Mouse (Mus musculus) thymus, postnatal 36 days (tissue): Measurements from ENCODE around the gene Gpr146.

Experiments
- DNase-seq, 2 experiments: peaks; one replicate each; pipeline ENCODE4 v3.0.0; 2022; ENCODE audit warnings: mixed read lengths in 2 of 2

Gene Gpr146

GRCm38 (mm10) chr5:139404801-139405401, 27.4 kb downstream of the Gpr146 start, which contains the start of gene C130050O18Rik:
Gene C130050O18Rik, plus strand, starts transcription at chr5:139405280.
- no peak for DNase-seq

GRCm38 (mm10) chr5:139405478-139405877, 28.0 kb downstream of the Gpr146 start:
- DNase-seq = no peak

DNA sequence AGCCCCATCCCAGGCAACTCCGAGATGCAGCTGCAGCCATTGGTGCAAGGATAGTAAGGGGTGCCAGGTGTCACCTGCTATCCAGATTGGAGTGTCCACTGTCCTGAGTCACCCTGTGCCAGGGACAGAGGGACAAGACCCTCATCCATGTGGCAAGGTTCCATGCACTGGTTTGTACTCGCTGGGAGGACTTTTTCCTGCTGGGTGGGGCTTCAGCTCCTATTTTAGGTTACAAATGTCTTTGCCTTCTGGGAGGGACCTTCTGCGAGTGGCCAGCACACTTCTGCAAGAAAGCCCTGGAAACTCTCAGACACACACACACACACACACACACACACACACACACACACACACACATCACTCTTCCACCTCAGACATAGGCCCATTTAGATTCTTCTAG, 28.5 kb downstream of the Gpr146 start:
- no peak for DNase-seq

DNA sequence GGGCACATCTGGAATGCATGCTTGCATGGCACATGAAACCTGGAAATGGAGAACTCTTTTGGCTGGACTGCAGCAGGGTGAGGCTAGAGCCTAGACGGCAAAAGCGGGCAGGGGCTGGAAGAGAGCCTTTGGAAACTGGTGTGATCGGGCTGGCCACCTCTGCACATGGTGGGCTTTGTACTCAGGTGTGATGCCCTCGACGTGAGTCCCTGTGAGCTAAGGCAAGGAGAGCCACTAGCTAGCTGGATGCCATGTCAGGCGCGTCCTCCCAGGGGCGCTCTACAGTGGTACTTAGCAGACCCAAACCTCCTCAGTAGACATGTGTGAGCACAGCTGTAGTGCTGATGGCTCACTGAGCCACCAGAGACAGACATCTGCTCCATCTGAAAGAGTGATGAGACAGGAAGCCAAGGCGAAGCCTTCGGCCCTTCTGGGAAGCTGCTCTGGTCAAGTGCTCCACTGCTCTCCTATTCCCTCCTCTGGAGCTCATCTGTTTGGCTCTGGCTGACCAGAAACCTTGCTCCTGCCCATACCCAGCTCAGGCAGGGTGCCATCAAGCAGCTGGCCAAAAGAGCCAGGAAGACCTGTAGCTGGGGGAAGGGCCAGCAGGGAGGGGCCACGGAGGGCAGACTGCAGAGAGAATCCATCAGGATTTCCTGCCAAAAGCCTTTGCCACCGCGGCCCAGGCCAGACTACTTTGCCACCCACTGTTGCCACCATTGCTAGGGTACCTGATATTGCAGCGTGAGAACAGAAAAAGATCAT, 29.8 kb downstream of the Gpr146 start:
- no peak for DNase-seq

- no peak for DNase-seq
Observed at GRCm38 (mm10) chr5:139408511-139408910, 31.0 kb downstream of the Gpr146 start.

GRCm38 (mm10) chr5:139409412-139409811, 31.9 kb downstream of the Gpr146 start:
- DNase-seq = no peak

- no peak for DNase-seq
Observed at GRCm38 (mm10) chr5:139410056-139410455, 32.6 kb downstream of the Gpr146 start.

- no peak for DNase-seq
Observed at GRCm38 (mm10) chr5:139411117-139411516, 33.6 kb downstream of the Gpr146 start.

DNA sequence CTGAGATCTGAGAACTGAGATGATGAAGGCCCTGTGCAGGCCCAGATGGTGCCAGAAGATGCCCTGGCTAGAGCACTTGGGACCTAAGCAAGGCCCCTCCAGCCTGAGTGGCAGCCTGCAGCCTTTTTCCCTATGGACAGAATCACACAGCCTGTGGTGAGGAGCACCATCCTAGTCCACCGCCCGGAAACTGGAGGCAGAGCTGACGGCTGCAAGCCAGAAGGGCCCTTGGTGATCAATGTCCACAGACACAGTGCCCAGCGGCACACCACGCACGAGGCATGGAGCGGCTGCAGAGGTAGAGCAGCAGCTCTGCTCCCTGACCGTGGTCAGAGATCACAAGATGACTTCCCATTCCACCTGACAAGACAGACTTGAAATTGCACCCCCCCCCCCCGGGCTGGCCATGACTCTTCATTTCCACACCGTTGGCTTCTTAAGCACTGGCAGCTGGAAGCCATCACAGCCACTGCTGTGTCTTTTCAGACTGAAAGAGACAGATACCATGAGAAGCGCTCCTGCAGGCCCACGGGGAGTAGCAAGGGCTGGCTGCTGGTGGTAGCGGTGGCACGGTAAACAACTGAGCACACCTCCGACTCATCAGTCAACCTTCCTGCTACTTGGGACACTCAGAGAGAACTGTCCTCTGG, 34.3 kb downstream of the Gpr146 start:
- no peak for DNase-seq

GRCm38 (mm10) chr5:139413545-139413944, 36.0 kb downstream of the Gpr146 start:
- no peak for DNase-seq

GRCm38 (mm10) chr5:139415001-139415400, 37.5 kb downstream of the Gpr146 start:
- DNase-seq = no peak

DNA sequence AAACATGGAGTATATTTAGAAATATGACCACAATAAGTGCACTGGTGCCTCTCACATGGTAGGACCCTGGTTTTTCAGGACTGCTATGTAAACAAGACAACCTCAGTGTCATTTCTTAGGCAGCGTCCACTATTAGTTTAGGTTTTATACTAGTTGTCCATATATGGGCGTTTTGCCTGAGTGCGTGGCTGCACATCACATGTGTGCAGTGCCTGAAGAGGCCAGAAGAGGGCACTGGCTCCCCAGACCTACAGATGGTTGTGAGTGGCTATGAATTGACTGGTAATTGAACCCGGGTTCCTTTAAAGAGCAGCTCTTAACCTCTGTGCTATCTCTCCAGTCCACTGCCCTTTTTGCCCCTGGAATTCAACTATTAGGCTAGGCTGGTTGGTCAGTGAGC, 39.4 kb downstream of the Gpr146 start:
- DNase-seq = peak; percentile 28 to 37

- DNase-seq = no peak
Observed at GRCm38 (mm10) chr5:139417480-139417879, 40.0 kb downstream of the Gpr146 start.

GRCm38 (mm10) chr5:139418110-139418509, 40.6 kb downstream of the Gpr146 start:
- DNase-seq = no peak

DNA sequence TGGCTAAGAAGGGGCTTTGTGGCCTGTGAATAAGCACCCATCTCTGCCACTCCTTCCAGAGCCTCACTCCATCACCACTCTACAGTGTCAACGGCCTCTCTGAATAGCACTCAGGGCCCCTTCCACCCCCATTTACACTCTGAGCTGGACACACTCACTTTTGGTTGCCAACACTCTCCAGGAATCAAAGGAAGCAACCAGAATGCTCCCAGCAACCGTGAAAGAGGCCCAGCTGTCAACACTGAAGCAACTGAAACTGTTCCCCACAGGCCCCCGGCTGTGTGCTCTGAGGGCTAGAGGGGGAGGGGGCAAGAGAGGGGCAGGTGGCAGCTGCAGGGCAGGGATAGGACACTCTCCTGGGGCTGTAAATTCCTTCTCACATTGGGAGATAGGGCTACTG, 41.1 kb downstream of the Gpr146 start:
- DNase-seq = peak; percentile 55 to 79

DNA sequence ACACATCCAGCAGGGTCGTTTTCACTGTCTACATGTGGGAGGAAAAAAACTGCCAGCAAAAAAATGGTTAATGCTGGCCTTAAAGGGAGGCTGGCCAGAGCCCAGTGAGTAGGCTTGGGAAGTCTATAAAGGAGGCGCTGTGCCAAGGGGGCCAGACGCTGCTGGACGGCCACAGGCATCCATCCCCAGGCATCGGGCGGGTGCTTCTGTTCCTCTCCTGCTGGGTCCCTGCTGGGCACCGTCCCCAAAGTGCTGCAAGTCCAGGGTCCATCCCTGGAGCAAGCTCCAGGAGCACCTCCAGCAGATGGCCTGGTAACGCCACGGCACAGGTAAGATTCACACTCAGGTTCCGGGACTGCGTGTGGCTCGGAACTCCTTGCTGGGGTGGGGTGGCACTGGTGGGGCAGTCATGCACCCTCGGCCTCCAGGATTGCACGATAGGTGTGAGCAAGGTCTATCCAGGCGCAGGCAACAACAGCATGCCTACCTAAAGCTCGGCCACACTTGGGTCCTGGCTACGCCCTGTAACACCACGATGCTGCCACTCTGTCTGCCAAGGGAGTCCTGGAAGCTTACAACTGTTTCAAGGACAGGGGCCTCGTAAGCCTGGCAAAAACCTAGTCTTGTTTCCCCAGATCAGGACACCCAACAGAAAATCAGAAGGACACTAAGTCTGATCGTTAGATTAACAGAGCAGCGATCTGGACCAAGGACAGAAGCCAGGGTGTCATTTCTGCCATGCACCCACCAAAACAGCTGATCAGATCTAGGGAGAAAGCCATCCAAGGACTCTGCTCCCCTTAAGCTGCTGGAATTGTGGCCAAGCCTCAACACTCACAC, 45.7 kb downstream of the Gpr146 start, which contains the start of gene Gper1:
Gper1 (plus strand) TSS at position 126 of the 840 bp plus-strand sequence.
- no peak for DNase-seq

DNA sequence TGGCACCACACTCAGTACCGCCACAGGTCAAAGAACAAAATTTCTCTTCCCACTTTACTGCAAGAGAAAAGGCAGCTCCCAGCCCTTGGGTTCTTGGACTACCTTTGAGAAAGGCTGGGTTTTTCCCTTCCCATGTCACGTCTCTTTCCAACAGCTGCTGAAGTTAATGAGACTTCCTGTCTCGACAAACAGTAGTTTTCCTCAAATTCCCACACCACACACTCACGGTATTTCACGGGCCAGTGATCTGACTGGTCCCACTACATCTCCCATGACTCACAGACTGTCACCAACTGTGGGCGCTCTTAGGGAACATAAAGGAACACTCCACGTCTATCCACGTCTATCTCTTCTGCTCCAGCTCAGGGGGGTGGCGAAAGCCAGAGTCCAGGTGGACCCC, 47.7 kb downstream of the Gpr146 start:
- no peak for DNase-seq

GRCm38 (mm10) chr5:139427001-139427400, 49.5 kb downstream of the Gpr146 start:
- no peak for DNase-seq

DNA sequence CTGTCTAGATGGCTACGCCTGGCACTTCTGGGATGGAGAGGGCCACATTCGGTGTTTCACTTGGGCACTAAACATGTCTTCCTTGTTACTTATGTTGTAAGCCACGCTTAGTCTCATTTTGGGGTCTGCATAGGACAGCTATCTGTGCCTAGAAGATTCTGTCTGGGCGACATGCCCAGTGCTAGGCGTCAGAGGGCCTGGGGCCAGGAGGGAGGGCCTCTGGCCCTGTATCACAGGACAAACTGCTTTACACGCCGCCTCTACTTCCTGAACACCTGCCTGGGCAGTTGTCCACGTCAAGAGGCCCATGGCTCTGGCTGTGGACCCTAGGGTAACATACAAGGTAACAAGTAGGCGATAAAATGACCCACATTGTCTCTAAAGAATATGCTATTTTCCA, 50.5 kb downstream of the Gpr146 start:
- no peak for DNase-seq

GRCm38 (mm10) chr5:139429818-139430341, 52.4 kb downstream of the Gpr146 start:
- no peak for DNase-seq

DNA sequence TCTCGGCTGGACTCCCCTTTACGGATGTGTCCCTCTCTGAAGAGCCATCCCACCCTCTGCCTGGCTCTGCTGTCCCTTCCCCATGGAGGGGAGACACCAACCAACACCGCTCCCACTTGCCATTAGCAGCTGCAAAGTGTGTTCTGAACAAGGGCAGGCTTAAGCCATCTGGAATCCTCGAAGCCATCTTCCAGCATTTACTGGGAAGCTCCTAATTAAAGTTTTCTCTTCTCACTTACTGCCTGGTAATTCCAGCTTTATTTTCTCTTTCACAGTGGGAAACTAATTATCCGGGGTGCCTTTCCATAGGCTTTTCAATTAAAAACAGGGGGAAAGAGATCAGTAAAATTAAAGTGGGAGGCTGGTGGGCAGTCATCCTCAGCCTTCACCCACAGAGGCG, 54.8 kb downstream of the Gpr146 start:
- DNase-seq = no peak

GRCm38 (mm10) chr5:139432747-139433508, 55.4 kb downstream of the Gpr146 start:
- no peak for DNase-seq
